Mouse (Mus musculus): ENCODE data around the gene Nlgn3.

- TF ChIP-seq POLR2A (IDR thresholded peaks at IDR 0.05; ENCODE audit: low read depth, low read length) = no peak
- no peak for TF ChIP-seq CTCF (IDR thresholded peaks at IDR 0.05; ENCODE audit: extremely low read depth, insufficient read length, insufficient replicate concordance, low read depth, low read length)
Observed at GRCm38 (mm10) chrX:101260441-101261325, 38.3 kb upstream of the Nlgn3 start.
